Mouse (Mus musculus) liver, adult (tissue): ENCODE data around the gene Olfr1370.
"Not testable (repeated sequence)": the region's sequence is repeated elsewhere in the genome, so short reads cannot be mapped to it uniquely, and the experiment has no call there.

Source experiments
- GATA4 ChIP-seq: IDR thresholded peaks from 2 replicates; pipeline ENCODE4 v1.6.1; 2014; ENCODE audit warnings: mild to moderate bottlenecking, low read length; ENCODE audit not compliant: insufficient replicate concordance

Olfr1370 gene

GRCm38 (mm10) chr13:21074847-21075246 is at the start of gene Olfr1370:
Olfr1370 (minus strand) TSS chr13:21074947.
- no peak for TF ChIP-seq GATA4

DNA sequence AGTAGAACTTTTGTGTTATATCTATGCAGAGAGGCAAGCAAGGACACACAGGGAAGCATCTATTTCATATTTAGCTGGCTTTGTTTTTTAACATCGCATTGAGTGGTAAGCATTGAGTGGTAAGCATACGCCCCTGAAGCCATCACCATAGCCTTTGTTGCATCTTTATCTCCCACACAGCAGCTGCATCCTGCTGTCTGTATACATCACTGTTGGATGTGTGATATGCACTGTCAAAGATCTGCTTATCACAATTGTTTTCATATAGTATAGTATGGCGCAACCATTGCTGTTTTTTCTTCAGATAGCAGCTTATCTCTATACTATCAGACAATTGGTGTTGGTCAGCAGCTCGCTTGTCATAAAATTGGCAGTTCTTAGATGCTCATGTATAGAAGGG is 39.4 kb upstream of the Olfr1370 start:
- no peak for TF ChIP-seq GATA4

GRCm38 (mm10) chr13:21111183-21111582 is 36.4 kb upstream of the Olfr1370 start, which contains the start of gene Olfr1369-ps1:
Olfr1369-ps1 (plus strand) TSS chr13:21111483.
- not testable (repeated sequence) for TF ChIP-seq GATA4

GRCm38 (mm10) chr13:21110441-21110840 is 35.7 kb upstream of the Olfr1370 start:
- TF ChIP-seq GATA4 = no peak

GRCm38 (mm10) chr13:21109759-21110158 is 35.0 kb upstream of the Olfr1370 start:
- no peak for TF ChIP-seq GATA4

- TF ChIP-seq GATA4 = no peak
Measured at GRCm38 (mm10) chr13:21082686-21083085, 7.9 kb upstream of the Olfr1370 start.

GRCm38 (mm10) chr13:21066021-21066420 is 8.7 kb downstream of the Olfr1370 start:
- no peak for TF ChIP-seq GATA4

DNA sequence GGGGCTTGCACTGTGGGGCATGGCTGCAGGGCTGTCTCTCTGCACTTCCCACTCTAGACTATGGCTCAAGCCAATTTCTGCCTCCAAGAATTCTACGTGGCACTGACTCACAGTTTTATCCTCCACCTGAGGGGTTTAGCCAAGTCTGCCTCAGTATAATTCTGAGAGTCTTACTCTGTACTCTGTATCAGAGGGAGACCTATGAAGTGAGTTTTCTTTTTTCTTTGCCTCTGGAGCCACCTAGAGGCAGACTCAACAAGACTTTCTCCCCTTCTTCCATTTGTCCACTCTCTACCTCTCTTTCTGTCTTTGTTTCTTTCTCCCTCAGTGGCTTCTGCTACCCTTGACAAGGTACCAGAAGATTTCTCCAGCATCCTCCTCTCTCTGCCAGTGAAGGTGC is 24.6 kb downstream of the Olfr1370 start:
- TF ChIP-seq GATA4 = no peak

DNA sequence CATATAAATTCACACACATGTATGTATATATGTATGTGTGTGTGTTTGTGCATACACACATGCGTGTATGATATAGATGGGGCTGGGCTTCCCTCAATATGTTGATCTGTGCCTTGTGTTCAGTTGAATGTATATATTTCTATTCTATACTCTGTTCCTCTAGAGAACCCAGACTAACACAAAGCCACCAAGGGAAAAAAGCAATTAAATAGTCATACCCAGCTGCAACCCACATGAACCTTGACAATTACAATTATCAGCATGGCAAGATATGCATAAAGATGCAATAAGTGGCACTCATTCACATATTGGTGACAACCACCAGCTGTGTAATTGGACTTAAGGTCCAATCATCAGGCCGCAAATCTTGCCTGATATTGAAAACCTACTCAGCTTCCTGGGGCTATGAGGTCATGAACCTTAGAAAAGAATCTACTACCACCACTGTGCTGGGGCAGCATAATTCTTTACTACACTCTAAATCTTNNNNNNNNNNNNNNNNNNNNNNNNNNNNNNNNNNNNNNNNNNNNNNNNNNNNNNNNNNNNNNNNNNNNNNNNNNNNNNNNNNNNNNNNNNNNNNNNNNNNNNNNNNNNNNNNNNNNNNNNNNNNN is 34.1 kb downstream of the Olfr1370 start:
- no peak for TF ChIP-seq GATA4

- no peak for TF ChIP-seq GATA4
Measured at GRCm38 (mm10) chr13:21035981-21036380, 38.8 kb downstream of the Olfr1370 start.

GRCm38 (mm10) chr13:21035011-21035410 is 39.7 kb downstream of the Olfr1370 start:
- no peak for TF ChIP-seq GATA4

GRCm38 (mm10) chr13:21033176-21033575 is 41.6 kb downstream of the Olfr1370 start:
- TF ChIP-seq GATA4 = no peak

DNA sequence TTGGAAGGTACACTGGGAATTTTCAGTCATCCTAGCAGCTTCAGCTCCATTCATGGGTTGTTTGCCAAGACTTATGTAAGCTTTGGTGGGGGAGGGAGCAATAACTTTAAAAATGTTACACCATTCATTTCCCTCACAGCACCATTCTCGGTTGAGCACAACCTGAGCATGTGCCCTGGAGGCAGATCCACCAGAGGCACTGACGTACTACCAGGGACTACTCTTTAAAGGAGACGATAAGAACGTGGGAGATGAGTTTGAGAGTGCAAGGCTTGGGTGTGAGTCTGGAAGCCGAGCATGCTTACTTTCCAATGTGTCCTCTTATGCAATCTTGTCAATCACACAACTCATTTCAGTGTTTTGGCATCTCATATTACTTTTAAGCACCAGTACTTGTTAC is 49.9 kb downstream of the Olfr1370 start:
- TF ChIP-seq GATA4 = no peak
